Mouse (Mus musculus): ENCODE measurements around the gene Pdzd2. TPM values are rescaled to one million over a fixed set of nuclear protein-coding genes. Genes with fewer than 3 reads are reported as not detected.
A peak's percentile ranks its signal among the peaks of the same experiment; 100 is the strongest.

Pdzd2 gene
- total and polyA plus RNA-seq, 2 experiments from 2014 or later = 15.9 to 40.6 TPM

GRCm38 (mm10) chr15:12753201-12753600, 13.5 kb upstream of the Pdzd2 start:
- DNase-seq (ENCODE audit: low spot score) (no peak), ATAC-seq (no peak)
- H3K4me1 ChIP-seq (ENCODE audit: insufficient read depth, low read length) = peaks cover 4% of the 10 kb centered on the region; the same call in 1 of the 2 replicates
- no peaks in the 10 kb centered on the region for H3K36me3 ChIP-seq (ENCODE audit: insufficient read depth, low read length)
- TF ChIP-seq CTCF (IDR thresholded peaks at IDR 0.05; ENCODE audit: low read depth) = no peak
- no peaks in the 10 kb centered on the region for H3K9me3 ChIP-seq (ENCODE audit: low read length)
- H3K4me3 ChIP-seq (ENCODE audit: low read length) = no peak overlapping the region
- WGBS = 64% methylated on average over 4 of the region's 4 CpGs
- no peaks in the 10 kb centered on the region for H3K27me3 ChIP-seq (ENCODE audit: insufficient read depth, low read length)
- H3K4me2 ChIP-seq (ENCODE audit: low read depth, low read length) = no peak overlapping the region
- H3K9ac ChIP-seq (replicated peaks; ENCODE audit: low read length) = no peak overlapping the region
- no peak overlapping the region for H3K27ac ChIP-seq

GRCm38 (mm10) chr15:12750963-12751362, 11.2 kb upstream of the Pdzd2 start:
- no peaks in the 10 kb centered on the region for H3K36me3 ChIP-seq (ENCODE audit: insufficient read depth, low read length)
- DNase-seq (ENCODE audit: low spot score) (no peak), ATAC-seq (no peak)
- 91% methylated on average over 8 of the region's 8 CpGs for WGBS
- TF ChIP-seq CTCF (IDR thresholded peaks at IDR 0.05; ENCODE audit: low read depth) = no peak
- H3K9ac ChIP-seq (replicated peaks; ENCODE audit: low read length) = no peak overlapping the region
- no peak overlapping the region for H3K4me3 ChIP-seq (ENCODE audit: low read length)
- H3K27ac ChIP-seq = no peak overlapping the region
- H3K9me3 ChIP-seq (ENCODE audit: low read length) = no peaks in the 10 kb centered on the region
- no peak overlapping the region for H3K4me2 ChIP-seq (ENCODE audit: low read depth, low read length)
- H3K4me1 ChIP-seq (ENCODE audit: insufficient read depth, low read length) = peaks cover 4% of the 10 kb centered on the region; the same call in 1 of the 2 replicates
- no peaks in the 10 kb centered on the region for H3K27me3 ChIP-seq (ENCODE audit: insufficient read depth, low read length)

- DNase-seq (ENCODE audit: low spot score) (no peak), ATAC-seq (no peak)
- no peaks in the 10 kb centered on the region for H3K27me3 ChIP-seq (ENCODE audit: insufficient read depth, low read length)
- H3K36me3 ChIP-seq (ENCODE audit: insufficient read depth, low read length) = no peaks in the 10 kb centered on the region
- no peak overlapping the region for H3K4me2 ChIP-seq (ENCODE audit: low read depth, low read length)
- no peak overlapping the region for H3K9ac ChIP-seq (replicated peaks; ENCODE audit: low read length)
- no peak for TF ChIP-seq CTCF (IDR thresholded peaks at IDR 0.05; ENCODE audit: low read depth)
- 86% methylated on average over 11 of the region's 11 CpGs for WGBS
- peaks cover 4% of the 10 kb centered on the region; the same call in 1 of the 2 replicates for H3K4me1 ChIP-seq (ENCODE audit: insufficient read depth, low read length)
- H3K9me3 ChIP-seq (ENCODE audit: low read length) = no peaks in the 10 kb centered on the region
- H3K27ac ChIP-seq = no peak overlapping the region
- no peak overlapping the region for H3K4me3 ChIP-seq (ENCODE audit: low read length)
These were observed 10.0 kb upstream of the Pdzd2 start for GRCm38 (mm10) chr15:12749549-12750301.

GRCm38 (mm10) chr15:12742117-12742906, 2.6 kb upstream of the Pdzd2 start:
- 92% methylated on average over 6 of the region's 6 CpGs for WGBS
- Histone ChIP-seq H3K4me3 (ENCODE audit: low read length) (no peak overlapping the region), H3K4me2 (ENCODE audit: low read depth, low read length) (no peak overlapping the region), H3K9me3 (ENCODE audit: low read length) (no peaks in the 10 kb centered on the region), H3K27ac (no peak overlapping the region), H3K4me1 (ENCODE audit: insufficient read depth, low read length) (peaks cover 5% of the 10 kb centered on the region; the same call in 1 of the 2 replicates), H3K36me3 (ENCODE audit: insufficient read depth, low read length) (no peaks in the 10 kb centered on the region), H3K27me3 (ENCODE audit: insufficient read depth, low read length) (no peaks in the 10 kb centered on the region), H3K9ac (replicated peaks; ENCODE audit: low read length) (no peak overlapping the region)
- no peak for TF ChIP-seq CTCF (IDR thresholded peaks at IDR 0.05; ENCODE audit: low read depth)
- DNase-seq (ENCODE audit: low spot score) (no peak), ATAC-seq (no peak)

- DNase-seq (ENCODE audit: low spot score) (no peak), ATAC-seq (no peak)
- Histone ChIP-seq H3K27me3 (ENCODE audit: insufficient read depth, low read length) (no peaks in the 10 kb centered on the region), H3K9ac (replicated peaks; ENCODE audit: low read length) (peak overlapping the region; percentile 75; the same call in 1 of the 2 replicates), H3K4me1 (ENCODE audit: insufficient read depth, low read length) (peaks cover 5% of the 10 kb centered on the region; the same call in 1 of the 2 replicates), H3K27ac (no peak overlapping the region), H3K4me3 (ENCODE audit: low read length) (peak overlapping the region; percentile 69), H3K36me3 (ENCODE audit: insufficient read depth, low read length) (no peaks in the 10 kb centered on the region), H3K4me2 (ENCODE audit: low read depth, low read length) (peak overlapping the region; percentile 81), H3K9me3 (ENCODE audit: low read length) (no peaks in the 10 kb centered on the region)
- no peak for TF ChIP-seq CTCF (IDR thresholded peaks at IDR 0.05; ENCODE audit: low read depth)
- WGBS = 34% methylated on average over 10 of the region's 10 CpGs
These were observed 1.2 kb downstream of the Pdzd2 start for GRCm38 (mm10) chr15:12738301-12739093.

GRCm38 (mm10) chr15:12735208-12735607, 4.5 kb downstream of the Pdzd2 start:
- WGBS = 55% methylated on average over 2 of the region's 2 CpGs
- DNase-seq (ENCODE audit: low spot score) (no peak), ATAC-seq (no peak)
- H3K4me3 ChIP-seq (ENCODE audit: low read length) = no peak overlapping the region
- no peak overlapping the region for H3K4me2 ChIP-seq (ENCODE audit: low read depth, low read length)
- H3K27ac ChIP-seq = no peak overlapping the region
- peaks cover 3% of the 10 kb centered on the region; the same call in 1 of the 2 replicates for H3K4me1 ChIP-seq (ENCODE audit: insufficient read depth, low read length)
- H3K9me3 ChIP-seq (ENCODE audit: low read length) = no peaks in the 10 kb centered on the region
- no peak for TF ChIP-seq CTCF (IDR thresholded peaks at IDR 0.05; ENCODE audit: low read depth)
- no peaks in the 10 kb centered on the region for H3K36me3 ChIP-seq (ENCODE audit: insufficient read depth, low read length)
- H3K9ac ChIP-seq (replicated peaks; ENCODE audit: low read length) = no peak overlapping the region
- no peaks in the 10 kb centered on the region for H3K27me3 ChIP-seq (ENCODE audit: insufficient read depth, low read length)
